Mouse (Mus musculus): ENCODE results near the gene Nr4a1.

Nr4a1 gene

DNA sequence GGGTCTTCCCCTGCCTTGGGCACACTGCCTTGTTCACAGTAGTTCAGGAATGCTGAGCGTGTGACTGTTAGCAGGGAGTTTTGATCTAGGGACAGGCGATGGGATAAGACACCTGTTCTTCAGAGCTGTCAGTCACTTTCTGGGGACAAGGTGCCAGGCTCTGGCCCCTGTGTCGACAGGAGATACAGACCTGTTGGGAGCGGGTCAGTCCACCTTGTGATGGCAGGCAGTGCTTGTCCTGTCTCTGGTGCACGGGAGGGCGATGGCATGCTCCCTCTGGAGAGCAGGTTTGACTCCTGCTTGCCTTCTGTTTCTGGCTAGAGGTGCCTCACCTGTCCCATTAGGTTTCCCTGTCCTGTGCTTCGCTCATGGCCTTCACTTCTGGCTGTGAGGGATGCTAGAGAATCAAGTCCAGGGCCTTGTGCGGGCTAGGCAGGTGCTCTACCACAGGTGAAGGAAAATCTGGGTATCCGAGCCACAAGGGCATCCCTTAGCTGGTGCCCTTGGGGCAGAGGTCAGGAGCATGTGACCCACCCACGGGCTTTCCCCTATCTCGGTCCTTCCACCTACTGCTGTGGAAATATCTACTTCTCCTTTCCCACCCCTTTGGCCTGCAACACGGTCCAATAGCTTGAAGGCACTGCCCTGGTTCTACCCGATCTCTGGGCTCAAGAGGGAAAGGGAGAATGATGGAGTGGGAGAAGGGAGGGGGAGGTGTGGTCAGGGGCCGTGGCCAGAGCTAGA is 2.6 kb downstream of the Nr4a1 start:
- DNase-seq (ENCODE audit: low spot score): no peak

DNA sequence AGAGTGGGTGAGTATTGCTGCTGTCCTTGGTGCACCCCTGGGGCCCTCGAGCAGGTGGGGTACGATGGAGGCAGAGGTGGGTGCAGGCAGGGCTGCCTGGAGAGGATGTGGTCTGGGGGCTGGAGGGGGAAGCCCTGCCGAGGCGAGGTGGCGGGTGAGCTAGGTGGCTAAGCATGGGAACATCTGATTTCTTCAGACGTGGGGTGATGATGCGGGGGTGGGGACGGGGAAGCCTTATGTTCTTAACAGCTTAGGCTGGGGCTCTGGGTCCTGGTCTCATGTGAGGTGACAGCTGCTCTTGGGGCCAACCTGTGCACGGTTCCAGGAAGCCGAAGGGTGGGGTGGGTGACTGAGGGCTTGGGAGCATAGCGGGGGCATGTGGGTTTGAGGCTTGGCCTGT is 4.4 kb downstream of the Nr4a1 start:
- DNase-seq (ENCODE audit: low spot score): no peak

DNA sequence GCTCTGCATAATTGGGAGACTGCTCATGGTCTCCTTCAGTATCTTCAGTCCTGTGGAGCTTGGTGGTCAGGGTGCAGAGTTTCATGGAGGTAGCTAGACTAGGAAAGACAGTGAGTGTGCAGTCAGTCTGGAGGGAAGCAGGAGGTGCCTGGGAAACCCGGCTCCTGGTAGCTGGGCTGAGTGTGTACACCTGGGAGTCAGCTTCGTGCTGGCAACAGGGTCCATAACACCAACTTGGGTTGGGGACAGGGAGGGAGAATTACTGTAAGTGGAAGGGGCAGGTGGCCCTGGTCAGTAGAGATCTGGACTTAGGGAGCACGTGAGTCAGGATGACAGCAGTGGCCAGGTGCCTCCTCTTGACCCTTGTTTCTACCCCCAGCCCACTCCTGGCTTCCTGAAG is 5.9 kb downstream of the Nr4a1 start:
- no peak for DNase-seq (ENCODE audit: low spot score)

DNA sequence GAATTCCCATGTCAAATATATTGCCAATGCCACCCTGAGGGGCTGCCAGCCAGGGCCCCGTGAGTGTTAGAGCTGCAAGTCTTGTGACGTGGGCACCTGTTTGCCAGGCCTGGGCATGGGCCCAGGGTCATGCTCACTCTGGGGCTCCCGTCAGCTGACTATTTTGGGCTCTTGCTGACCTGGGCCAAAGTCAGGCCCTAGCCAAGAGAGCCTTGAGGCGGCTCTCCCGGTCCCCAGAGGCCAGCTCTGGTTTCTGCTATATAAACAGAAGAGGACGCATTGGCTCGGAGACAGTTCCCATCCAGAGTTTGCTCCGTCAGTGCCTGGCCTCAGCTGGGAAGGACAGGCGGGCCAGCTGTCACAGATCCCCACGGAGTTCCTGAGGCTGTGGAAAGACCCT is 6.3 kb downstream of the Nr4a1 start:
- DNase-seq (ENCODE audit: low spot score): peak; percentile 96

DNA sequence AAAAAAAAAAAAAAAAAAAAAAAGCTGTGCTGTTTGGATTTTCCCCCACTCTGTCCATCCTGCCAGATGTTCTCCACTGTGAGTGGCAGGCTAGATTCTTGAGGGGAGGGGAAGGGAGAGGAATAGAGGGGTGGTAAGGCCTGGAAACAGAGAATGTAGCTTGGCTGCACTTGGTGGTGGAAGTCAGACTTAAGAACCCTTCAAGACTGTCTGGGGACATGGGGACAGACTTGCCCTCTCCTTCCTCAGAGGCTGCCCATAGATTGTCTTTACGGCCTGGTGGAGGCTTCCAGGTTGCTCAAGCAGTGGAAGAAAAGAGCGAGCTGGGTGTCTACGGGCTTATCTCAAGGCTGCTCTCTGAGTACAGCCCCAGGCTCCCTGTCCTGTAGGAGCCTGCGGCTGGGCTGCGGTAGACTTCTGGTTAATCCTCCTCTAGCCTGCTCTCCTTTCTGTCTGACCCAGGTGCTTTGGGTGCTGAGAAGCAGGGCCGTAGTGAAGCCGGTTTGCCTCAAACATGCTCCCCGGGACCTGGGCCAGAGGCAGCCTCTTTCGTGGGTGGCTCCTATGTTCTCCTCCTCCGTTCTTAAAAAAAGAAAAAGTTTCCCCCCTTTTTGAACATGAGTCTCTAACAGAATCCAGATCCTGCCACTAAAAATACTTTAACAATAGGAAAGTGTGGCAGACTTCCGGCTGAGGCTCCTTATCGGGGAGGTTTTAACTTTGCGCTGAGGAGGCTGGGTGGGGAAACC is 7.0 kb downstream of the Nr4a1 start:
- DNase-seq (ENCODE audit: low spot score): no peak

DNA sequence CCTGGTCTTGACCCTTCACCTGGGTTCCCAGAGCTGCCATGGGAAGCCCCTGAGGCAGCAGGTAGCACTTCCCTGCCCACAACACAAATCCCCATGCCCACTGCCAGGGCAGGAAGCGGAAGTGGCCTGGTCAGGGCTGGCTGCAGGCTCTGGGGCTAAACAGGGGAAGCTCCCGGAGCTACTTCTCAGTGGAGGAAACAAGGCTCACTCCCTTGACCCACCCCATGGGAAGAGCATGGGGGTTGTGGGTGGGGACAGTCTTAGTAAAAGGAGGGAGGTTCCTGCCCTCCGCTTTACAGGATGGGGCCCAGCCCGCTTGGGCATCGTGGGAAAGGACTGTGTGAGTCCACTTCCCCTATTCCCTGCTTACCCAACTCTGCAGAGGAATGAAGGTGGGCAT is 8.4 kb downstream of the Nr4a1 start:
- no peak for DNase-seq (ENCODE audit: low spot score)

DNA sequence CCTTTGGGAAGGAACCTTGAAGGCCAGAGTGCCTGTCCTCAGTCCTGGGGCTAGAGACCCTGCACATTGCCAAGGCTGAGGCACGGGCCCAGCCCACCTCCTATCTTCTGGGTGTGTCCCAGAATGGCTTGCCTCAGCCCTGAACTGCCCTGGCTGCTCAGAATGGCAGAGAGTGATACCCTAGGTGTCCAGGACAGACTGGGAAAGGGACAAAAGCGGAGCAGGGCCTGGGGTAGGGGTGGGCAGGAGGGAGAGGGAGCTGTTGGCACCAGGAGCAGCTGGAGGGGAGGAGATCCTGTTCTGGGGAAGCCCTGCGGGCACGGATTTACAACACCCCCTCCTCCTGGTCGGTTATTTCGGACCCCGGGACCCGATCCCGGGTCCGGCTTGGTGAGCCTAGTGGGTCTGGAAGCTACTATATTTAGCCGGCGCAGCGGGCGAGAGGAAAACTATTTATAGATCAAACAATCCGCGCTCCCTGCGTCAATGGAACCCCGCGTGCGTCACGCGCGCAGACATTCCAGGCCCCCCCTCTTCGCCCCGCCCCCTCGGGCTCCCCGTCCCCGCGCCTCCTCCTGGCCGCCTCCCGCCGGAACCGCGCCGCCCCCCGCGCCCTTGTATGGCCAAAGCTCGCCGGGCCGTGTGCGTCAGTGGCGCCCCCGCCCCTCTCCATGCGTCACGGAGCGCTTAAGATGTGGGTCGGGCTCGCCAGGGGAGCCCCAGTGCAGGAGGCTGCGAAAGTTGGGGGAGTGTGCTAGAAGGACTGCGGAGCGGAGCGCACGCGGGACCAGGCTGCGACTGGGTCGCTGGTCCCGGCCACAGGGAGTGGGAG is 12.3 kb downstream of the Nr4a1 start:
- peak; percentile 86 for DNase-seq (ENCODE audit: low spot score)

DNA sequence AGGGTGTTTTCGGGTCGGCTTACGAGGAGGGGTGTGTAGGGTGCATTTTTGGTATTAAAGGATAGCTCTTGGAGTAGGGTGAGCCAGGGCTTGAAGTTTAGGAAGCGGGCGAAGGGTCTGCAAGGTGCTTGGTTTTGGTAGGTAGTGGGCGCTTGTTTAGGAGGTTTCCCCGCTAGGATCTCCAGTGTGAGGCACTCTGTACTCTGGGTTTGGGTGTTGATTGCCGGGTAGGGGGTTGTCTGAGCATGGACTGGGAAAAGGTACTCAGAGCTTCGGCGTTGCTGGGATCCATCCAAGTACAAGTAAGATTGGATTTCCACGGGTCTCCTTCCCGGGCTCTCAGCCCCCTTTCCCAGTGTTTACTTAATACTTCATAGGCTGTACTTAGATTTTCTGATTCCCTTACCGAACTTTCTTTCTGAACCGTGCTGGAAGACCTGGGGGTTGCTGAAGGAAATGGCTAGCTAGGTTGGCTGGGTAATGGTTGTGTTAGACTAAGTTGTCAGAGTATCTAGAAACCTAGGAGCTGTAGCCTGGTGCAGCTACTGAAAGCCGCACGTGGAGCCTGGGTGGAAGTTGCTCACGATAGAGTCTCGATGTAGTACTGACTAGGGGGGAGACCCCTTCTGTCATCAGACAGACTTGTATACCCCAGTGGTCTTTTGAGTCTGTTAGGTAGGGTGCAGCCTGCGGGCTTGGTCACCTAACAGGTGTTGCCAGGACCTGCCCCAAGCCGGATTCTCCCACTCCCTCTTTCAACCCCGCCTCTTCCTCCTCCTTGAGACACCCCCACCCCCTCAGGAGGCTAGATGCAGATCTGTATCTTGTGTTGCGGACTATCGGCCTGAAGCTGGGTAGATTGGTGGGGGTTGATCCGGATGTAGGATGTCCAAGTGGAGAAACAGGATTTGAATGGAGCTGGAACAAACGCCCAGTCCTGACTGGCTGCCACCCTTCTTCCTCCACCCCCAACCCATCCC is 13.3 kb downstream of the Nr4a1 start:
- no peak for DNase-seq (ENCODE audit: low spot score)

DNA sequence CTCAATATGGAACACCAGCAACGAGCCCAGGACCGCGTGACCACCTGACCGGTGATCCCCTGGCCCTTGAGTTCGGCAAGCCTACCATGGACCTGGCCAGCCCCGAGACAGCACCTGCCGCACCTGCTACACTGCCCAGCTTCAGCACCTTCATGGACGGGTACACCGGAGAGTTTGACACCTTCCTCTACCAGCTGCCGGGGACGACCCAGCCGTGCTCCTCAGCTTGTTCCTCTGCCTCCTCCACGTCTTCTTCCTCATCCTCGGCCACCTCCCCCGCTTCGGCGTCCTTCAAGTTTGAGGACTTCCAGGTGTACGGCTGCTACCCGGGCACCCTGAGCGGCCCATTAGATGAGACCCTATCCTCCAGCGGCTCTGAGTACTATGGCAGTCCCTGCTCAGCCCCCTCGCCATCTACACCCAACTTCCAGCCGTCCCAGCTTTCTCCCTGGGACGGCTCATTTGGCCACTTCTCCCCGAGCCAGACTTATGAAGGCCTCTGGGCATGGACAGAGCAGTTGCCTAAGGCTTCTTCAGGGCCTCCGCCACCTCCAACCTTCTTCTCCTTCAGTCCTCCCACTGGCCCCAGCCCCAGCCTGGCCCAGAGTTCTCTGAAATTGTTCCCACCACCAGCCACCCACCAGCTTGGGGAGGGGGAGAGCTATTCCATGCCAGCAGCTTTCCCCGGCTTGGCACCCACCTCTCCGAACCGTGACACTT is 16.2 kb downstream of the Nr4a1 start:
- DNase-seq (ENCODE audit: low spot score): no peak

DNA sequence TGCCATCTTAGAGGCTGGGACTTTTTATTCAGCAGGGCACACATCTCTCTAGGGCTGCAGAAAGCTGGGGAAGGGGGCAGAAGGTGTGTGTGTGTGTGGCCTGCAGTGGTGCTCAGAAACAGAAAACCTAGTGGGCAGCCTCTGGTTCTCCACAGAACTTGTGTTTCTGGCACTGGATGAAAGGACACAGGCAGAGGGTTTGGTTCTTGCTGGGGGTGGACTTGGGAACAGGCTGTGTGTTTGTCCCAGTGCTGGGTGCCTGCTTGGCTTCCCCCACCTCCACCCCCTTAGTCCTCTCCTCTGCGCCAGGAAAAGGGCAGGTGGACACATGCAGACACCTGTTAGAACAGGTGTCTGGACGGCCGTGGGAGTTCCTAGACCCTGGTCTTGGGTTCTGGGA is 17.0 kb downstream of the Nr4a1 start:
- no peak for DNase-seq (ENCODE audit: low spot score)

DNA sequence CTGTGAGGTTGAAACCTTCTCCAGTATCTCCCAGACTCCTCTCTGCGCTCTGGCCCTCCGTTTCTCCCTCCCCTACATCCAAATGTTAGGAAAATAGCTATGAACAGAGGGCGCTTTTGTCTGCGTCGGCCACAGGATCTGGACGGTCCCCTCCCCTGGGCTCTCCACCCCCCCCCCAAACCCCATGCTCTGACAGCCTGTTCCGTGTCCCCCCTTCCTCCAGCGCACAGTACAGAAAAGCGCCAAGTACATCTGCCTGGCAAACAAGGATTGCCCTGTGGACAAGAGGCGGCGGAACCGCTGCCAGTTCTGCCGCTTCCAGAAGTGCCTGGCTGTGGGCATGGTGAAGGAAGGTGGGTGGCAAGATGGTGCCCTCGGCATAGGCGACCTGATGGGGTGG is 17.4 kb downstream of the Nr4a1 start:
- DNase-seq (ENCODE audit: low spot score): no peak

DNA sequence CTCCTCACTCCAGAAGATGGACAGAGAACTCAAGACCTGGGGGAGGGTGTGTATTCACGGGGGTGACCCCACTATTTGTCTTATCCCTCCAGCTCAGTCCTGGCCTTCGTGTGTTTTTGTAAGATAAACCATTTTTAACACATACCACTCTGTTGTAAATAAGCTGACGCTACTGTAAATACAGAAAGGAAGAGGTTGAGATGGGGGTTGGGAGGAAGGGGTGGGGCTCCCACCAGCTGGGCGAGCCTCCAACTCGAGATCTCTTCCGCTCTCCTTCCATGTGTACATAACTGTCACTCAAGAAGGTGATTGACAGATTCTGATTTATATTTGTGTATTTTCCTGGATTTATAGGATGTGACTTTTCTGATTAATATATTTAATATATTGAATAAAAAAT is 20.3 kb downstream of the Nr4a1 start:
- DNase-seq (ENCODE audit: low spot score): no peak

DNA sequence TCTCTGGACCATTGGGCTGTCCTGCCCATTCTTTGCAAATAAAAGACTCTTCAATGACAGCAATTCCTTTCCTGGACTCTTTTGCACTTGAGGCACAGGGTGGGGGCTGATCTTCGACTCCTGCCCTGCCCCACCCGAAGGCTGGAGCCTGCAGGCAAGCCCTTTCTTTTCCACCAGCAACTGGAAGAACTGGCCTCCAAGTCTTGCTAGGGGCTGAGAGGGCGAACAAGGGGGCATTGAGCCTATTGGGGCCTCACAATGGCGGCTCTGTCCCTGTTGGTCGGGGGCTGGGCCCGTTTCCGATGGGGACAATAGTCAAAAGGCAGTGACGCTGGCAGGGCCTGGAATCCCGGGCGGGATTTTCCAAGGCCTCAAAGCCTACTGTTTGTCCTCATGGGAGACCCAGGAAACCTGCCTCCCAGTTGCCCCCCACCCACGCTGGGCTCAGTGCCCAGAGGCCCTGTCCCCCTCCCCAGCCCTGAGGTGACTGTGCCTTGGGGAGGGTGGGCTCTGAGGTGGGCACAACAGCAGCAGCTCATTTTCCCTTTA is 23.4 kb downstream of the Nr4a1 start:
- no peak for DNase-seq (ENCODE audit: low spot score)

DNA sequence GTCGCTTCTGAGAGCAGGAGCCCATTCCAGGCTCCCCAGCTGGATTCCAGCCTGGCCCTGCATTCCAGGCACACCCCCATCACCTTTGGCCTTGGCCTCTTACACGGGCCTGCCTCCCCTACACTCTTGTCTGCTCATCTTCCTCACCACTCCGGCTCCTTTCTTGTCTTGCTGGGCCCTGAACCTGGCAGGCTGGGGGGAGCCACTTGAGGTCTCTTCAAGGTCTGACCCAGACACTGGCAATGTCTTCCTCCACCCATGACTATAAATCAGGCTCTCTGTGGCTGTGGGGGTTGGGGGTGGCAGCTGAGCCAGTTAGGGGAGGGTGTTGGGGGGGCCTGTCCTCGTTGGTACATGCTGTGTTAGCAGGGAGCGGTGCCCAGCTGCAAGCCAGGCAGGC is 24.5 kb downstream of the Nr4a1 start:
- no peak for DNase-seq (ENCODE audit: low spot score)

DNA sequence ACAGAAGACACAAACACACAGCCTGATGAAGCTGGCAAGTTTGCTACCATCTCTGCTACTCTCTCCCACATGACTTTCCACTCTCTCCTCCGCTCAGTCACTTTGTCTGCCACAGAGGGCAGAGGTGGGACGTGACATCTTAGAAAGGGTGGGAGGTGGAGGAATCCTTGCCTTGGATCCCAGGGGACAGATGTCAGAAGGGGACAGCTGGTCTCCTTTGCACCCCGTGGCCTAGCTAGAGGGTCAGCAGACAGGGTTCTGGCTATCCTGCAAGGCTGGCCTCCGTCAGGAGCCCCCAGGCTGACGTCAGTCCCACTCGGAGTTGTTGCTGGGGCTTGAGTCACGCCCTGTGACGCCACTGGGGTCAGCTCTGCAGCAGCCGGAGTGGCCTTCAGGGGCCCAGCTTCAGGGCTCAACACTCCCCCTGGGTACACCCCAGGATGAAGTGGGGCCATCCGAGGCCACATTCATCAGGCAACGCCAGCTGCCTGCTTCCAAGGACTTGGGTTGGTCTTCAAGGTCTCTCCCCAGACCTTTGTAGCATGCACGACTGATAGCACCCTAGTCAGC is 25.4 kb downstream of the Nr4a1 start:
- DNase-seq (ENCODE audit: low spot score): no peak

DNA sequence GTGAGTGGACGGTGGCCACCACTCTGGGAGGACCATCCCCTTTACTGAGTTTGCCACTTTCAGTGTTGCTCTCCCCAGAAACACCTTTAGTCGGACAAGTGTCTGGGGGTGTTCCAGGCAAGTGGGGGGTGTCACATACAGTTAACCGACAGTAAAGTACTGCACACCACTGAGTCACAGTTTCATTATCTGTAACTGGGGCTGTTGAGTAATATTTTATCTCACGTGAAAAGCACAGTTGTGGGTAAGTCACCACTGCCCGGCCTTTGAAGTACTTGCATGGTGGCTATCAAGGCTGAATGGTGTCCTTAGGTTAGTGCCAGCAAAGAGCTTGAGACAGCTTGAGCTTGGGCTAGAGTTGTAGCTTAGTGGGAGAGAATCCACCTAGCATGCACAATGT is 28.4 kb downstream of the Nr4a1 start:
- no peak for DNase-seq (ENCODE audit: low spot score)

DNA sequence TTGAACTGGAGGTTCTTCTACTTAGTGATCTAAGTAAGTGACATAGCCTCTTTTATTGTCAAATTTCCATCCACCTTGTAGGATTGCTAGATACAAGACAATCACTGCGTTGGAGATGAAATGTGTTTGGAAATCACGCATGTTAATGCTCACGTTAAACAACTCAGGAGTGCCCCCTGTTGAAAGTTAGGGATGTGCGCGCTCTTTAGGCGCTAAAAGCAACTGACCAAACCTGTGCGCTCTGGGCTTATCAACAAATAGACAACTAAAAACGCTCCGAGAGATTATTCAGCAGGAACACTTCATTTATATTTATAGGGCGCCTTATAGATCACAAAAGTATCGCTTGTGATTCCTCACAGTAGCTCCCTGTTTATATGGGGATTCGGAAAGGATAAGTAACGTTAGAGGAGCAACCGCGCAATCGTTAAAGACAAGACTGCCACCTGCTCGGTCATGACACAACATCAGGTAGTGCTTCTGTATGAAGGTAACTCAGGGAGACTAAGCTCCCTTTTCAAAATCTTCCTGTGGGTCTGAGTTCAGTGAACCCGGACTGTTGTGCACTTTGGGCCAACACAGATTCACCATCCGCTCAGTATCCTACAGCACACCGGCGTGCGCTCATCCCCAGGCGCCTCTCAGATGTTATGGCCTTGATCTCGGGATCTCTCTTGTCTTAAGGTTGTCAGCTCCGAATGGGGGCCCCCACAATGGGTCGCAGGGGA is 29.3 kb downstream of the Nr4a1 start:
- peak; percentile 91 for DNase-seq (ENCODE audit: low spot score)

DNA sequence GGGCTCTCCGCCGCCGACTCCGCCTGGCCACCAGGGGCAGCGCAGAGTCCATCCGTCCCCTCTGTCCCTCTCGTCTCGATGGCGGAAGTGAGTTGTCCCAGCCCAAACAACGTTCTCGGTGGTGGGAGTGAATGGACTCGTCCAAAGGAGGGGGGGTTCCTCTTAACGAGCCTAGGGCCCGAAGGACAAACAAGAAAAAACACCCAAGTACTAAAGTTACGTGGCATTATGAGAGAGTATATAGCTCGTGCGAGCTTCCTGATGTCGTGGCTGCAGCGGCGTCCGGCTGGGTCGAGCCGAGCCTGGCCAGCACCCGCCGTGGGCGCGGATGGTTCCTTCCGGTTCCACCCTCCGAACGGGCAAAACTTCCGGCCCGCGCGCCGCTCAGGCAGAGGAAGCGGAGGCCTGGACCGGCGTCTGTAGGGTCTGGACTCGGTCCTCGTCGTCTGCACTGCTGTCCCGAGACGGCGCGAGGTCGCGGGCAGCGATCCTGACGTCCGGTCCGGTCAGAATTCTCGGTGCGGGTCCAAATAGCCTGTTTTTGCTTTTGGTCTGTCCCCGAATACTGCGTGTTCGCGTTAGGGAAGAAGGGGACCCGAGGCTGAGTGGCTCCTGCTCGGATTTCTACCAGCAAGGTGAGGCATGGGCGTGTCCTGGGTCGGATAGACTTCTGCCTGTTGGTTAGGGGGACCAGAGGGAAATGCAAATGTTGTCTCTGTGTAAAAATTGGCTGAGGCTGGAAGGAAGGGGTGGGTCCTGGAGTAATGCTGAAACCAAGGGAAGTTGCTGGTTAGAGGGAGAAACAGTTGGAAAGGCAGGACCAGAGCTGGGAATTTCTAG is 30.1 kb downstream of the Nr4a1 start, which contains the start of gene Atg101:
Gene Atg101 (plus strand): TSS at position 362 of the 840 bp plus-strand sequence.
- peak; percentile 95 for DNase-seq (ENCODE audit: low spot score)
